Mouse (Mus musculus): ENCODE measurements around the gene Ankdd1b. TPM values are rescaled to one million over a fixed set of nuclear protein-coding genes. Genes with fewer than 3 reads are reported as not detected.

The Ankdd1b gene
- polyA plus RNA-seq, 1 experiment = 0.33 TPM

- Histone ChIP-seq H3K4me1 (ENCODE audit: control insufficient read depth, insufficient read depth, low read length) (no peaks in the 10 kb centered on the region), H3K4me3 (replicated peaks; ENCODE audit: insufficient read depth, low read depth, low read length) (no peak overlapping the region), H3K27ac (ENCODE audit: insufficient read depth, low read length) (no peak overlapping the region), H3K27me3 (ENCODE audit: control insufficient read depth, insufficient read depth, low read length) (no peaks in the 10 kb centered on the region)
- WGBS = 89% methylated on average over 2 of the region's 2 CpGs
- no peak for DNase-seq
- TF ChIP-seq POLR2A (IDR thresholded peaks at IDR 0.05; ENCODE audit: borderline replicate concordance, insufficient read depth, low read length) (no peak), CTCF (IDR thresholded peaks at IDR 0.05; ENCODE audit: borderline replicate concordance, insufficient read depth, low read depth, low read length) (no peak)
Measured at GRCm38 (mm10) chr13:96405518-96405917, 65.5 kb downstream of the Ankdd1b start.

DNA sequence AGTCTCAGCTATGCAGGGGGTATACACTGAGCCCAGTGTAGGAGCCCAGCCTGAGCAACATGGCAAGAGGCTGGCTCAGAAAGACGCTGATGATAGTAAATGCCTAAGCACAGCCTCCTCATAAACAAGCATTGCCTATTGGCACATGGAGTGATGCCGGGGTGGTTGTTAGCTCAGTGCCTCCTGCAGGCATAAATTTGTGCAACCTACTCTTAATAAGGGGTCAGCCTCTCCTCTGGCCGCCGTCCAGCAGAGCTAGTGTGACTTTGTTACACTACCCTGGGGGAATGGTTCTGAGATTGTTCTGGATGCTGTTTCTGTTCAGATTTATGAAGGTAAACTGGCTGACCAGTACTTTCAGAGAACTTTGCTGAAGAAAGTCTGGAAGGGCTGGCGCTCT, 69.7 kb downstream of the Ankdd1b start:
- H3K27ac ChIP-seq (ENCODE audit: insufficient read depth, low read length) = no peak overlapping the region
- H3K4me1 ChIP-seq (ENCODE audit: control insufficient read depth, insufficient read depth, low read length) = no peaks in the 10 kb centered on the region
- DNase-seq = peak in 1 of 2 experiments; percentile 33
- WGBS = 90% methylated on average over 5 of the region's 5 CpGs
- H3K27me3 ChIP-seq (ENCODE audit: control insufficient read depth, insufficient read depth, low read length) = no peaks in the 10 kb centered on the region
- no peak overlapping the region for H3K4me3 ChIP-seq (replicated peaks; ENCODE audit: insufficient read depth, low read depth, low read length)
- TF ChIP-seq CTCF (IDR thresholded peaks at IDR 0.05; ENCODE audit: borderline replicate concordance, insufficient read depth, low read depth, low read length) (no peak), POLR2A (IDR thresholded peaks at IDR 0.05; ENCODE audit: borderline replicate concordance, insufficient read depth, low read length) (no peak)

- no peak for TF ChIP-seq POLR2A (IDR thresholded peaks at IDR 0.05; ENCODE audit: borderline replicate concordance, insufficient read depth, low read length)
- no peak for TF ChIP-seq CTCF (IDR thresholded peaks at IDR 0.05; ENCODE audit: borderline replicate concordance, insufficient read depth, low read depth, low read length)
- Histone ChIP-seq H3K4me1 (ENCODE audit: control insufficient read depth, insufficient read depth, low read length) (no peaks in the 10 kb centered on the region; the same call in 1 of the 2 replicates), H3K4me3 (replicated peaks; ENCODE audit: insufficient read depth, low read depth, low read length) (peak overlapping the region; percentile 87), H3K27ac (ENCODE audit: insufficient read depth, low read length) (no peak overlapping the region), H3K27me3 (ENCODE audit: control insufficient read depth, insufficient read depth, low read length) (no peaks in the 10 kb centered on the region)
- DNase-seq = no peak
- 7% methylated on average over 2 of the region's 2 CpGs for WGBS
Measured at GRCm38 (mm10) chr13:96389301-96389700, 81.7 kb downstream of the Ankdd1b start.

DNA sequence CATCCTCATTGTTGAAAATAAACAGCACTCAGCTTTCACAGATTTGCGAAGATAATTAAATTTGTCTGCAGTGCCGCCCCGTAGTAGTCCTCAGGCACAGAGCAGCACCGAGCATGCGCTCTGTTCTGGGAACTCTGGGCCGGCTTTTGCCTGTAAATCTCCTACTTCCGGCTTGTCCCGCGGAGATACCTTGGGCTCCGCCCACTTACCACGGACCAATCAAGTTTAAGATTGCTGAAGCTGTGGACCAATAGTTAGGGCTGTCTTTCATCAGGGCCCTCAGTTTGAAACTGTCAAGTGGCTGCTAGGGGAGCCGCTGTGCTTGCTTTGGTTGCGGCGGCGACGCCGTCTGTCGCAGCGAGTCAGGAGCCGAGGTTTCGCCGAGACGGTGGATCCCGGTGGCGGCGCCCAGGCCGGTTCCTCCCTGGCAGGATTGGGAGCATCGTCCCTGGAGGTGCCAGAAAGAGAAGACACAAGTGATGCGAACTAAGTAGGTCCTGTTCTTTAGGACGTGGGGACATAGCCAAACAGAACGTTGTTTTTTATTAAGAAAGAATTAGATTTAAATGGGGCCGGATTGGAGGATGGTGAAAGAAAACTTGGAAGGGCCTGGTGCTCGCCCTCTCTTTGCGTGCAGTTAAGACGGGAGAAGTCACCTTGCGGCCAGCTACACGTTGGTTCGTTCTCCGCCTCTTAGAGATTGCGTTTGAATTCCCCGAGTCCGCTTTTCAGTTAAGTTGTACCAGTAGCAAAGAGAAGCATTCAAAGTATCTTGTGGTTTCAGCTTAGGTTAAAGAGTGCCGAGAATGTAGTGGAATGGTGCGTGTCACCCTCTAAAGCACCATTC, 82.7 kb downstream of the Ankdd1b start, which contains the start of gene Poc5:
Gene Poc5 (plus strand): TSS at position 253 of the 847 bp plus-strand sequence.
- peak; percentile 64; the same call in 1 of the 2 replicates for TF ChIP-seq POLR2A (IDR thresholded peaks at IDR 0.05; ENCODE audit: borderline replicate concordance, insufficient read depth, low read length)
- TF ChIP-seq CTCF (IDR thresholded peaks at IDR 0.05; ENCODE audit: borderline replicate concordance, insufficient read depth, low read depth, low read length) = no peak
- H3K27me3 ChIP-seq (ENCODE audit: control insufficient read depth, insufficient read depth, low read length) = no peaks in the 10 kb centered on the region
- peak; percentile 99 to 100 for DNase-seq
- WGBS = under 1% methylated on average over 44 of the region's 44 CpGs
- 0 out of 2 replicates have a peak within 1 kb of the TSS, but pooled peaks have one; percentile 26 for H3K27ac ChIP-seq (ENCODE audit: insufficient read depth, low read length)
- peak within 1 kb of the TSS; percentile 87 for H3K4me3 ChIP-seq (replicated peaks; ENCODE audit: insufficient read depth, low read depth, low read length)
- H3K4me1 ChIP-seq (ENCODE audit: control insufficient read depth, insufficient read depth, low read length) = no peaks in the 10 kb centered on the region; the same call in 1 of the 2 replicates

DNA sequence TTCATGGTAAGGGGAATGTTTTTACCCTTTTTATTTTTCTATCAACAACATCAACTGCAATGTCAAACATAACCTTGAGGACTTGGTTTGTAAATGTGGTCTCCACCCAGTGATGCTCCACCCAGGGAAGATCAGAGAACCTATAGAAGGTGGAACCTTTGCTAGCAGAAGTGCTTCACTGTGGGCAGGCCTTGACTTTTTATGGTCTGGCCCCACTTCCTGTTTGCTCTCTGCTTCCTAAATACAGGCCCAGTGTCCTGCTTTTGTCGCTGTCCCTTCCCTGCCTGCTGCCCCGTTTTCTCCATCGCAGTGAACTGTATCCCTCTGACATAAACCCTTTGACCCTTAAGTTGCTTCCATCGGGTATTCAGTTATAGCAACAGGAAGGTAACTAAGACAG, 93.1 kb downstream of the Ankdd1b start:
- no peak for DNase-seq
- H3K27ac ChIP-seq (ENCODE audit: insufficient read depth, low read length) = no peak overlapping the region
- no peaks in the 10 kb centered on the region for H3K4me1 ChIP-seq (ENCODE audit: control insufficient read depth, insufficient read depth, low read length)
- 76% methylated on average over 4 of the region's 4 CpGs for WGBS
- TF ChIP-seq CTCF (IDR thresholded peaks at IDR 0.05; ENCODE audit: borderline replicate concordance, insufficient read depth, low read depth, low read length) (no peak), POLR2A (IDR thresholded peaks at IDR 0.05; ENCODE audit: borderline replicate concordance, insufficient read depth, low read length) (no peak)
- no peaks in the 10 kb centered on the region for H3K27me3 ChIP-seq (ENCODE audit: control insufficient read depth, insufficient read depth, low read length)
- H3K4me3 ChIP-seq (replicated peaks; ENCODE audit: insufficient read depth, low read depth, low read length) = no peak overlapping the region

DNA sequence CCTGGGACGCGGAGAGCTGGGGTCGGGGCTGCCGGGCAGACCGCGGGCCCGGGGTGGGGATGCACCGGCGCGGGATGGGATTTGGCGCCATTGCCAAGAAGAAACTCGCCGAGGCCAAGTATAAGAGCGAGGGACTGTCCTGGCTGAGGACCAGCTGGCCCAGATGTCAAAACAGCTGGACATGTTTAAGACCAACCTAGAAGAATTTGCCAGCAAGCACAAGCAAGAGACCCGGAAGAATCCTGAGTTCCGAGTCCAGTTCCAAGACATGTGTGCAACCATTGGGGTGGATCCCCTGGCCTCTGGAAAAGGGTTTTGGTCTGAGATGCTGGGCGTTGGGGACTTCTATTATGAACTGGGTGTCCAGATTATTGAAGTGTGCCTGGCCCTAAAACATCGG, 94.1 kb downstream of the Ankdd1b start:
- no peaks in the 10 kb centered on the region for H3K4me1 ChIP-seq (ENCODE audit: control insufficient read depth, insufficient read depth, low read length)
- no peaks in the 10 kb centered on the region for H3K27me3 ChIP-seq (ENCODE audit: control insufficient read depth, insufficient read depth, low read length)
- TF ChIP-seq POLR2A (IDR thresholded peaks at IDR 0.05; ENCODE audit: borderline replicate concordance, insufficient read depth, low read length) (no peak), CTCF (IDR thresholded peaks at IDR 0.05; ENCODE audit: borderline replicate concordance, insufficient read depth, low read depth, low read length) (no peak)
- DNase-seq = no peak
- no peak overlapping the region for H3K4me3 ChIP-seq (replicated peaks; ENCODE audit: insufficient read depth, low read depth, low read length)
- 66% methylated on average over 18 of the region's 18 CpGs for WGBS
- H3K27ac ChIP-seq (ENCODE audit: insufficient read depth, low read length) = no peak overlapping the region

GRCm38 (mm10) chr13:96375519-96375918, 95.5 kb downstream of the Ankdd1b start:
- Histone ChIP-seq H3K4me1 (ENCODE audit: control insufficient read depth, insufficient read depth, low read length) (no peaks in the 10 kb centered on the region), H3K27me3 (ENCODE audit: control insufficient read depth, insufficient read depth, low read length) (no peaks in the 10 kb centered on the region), H3K27ac (ENCODE audit: insufficient read depth, low read length) (no peak overlapping the region), H3K4me3 (replicated peaks; ENCODE audit: insufficient read depth, low read depth, low read length) (no peak overlapping the region)
- 2% methylated on average over 2 of the region's 2 CpGs for WGBS
- no peak for DNase-seq
- peak; percentile 28; the same call in 1 of the 2 replicates for TF ChIP-seq CTCF (IDR thresholded peaks at IDR 0.05; ENCODE audit: borderline replicate concordance, insufficient read depth, low read depth, low read length)
- no peak for TF ChIP-seq POLR2A (IDR thresholded peaks at IDR 0.05; ENCODE audit: borderline replicate concordance, insufficient read depth, low read length)

Other genes starting within 250 kb of the Ankdd1b start
- 20.4 and 22.7 TPM in 2 replicates for gene Poc5, start 82.9 kb downstream of the Ankdd1b start, polyA plus RNA-seq (2012; rRNA removed)
- not detected in 2 replicates for gene Gm17622, start 19.5 kb upstream of the Ankdd1b start, polyA plus RNA-seq (2012; rRNA removed)
- gene Polk, start 71.4 kb upstream of the Ankdd1b start, polyA plus RNA-seq (2012; rRNA removed) = 8.0 and 8.7 TPM in 2 replicates
- 49.6 and 54.8 TPM in 2 replicates for gene Col4a3bp, start 71.4 kb upstream of the Ankdd1b start, polyA plus RNA-seq (2012; rRNA removed)
- 39.9 and 42.0 TPM in 2 replicates for gene Hmgcr, start 199.7 kb upstream of the Ankdd1b start, polyA plus RNA-seq (2012; rRNA removed)

Data from cerebellum, adult 2 months (tissue).